Mouse (Mus musculus) heart, adult 10 weeks (tissue): ENCODE measurements around the gene Olfr1094. TPM values are rescaled to one million over a fixed set of nuclear protein-coding genes. Genes with fewer than 3 reads are reported as not detected.

Experiments used
- polyA plus RNA-seq: library from polyadenylated mRNA; stranded (reverse); fragments of 350-450 nt; fragmentation: Illumina TruSeq; extraction: RNeasy Lipid Tissue Mini Kit (QIAGEN cat#74804); gene quantifications from one replicate; pipeline ENCODE4 v1.2.3, GENCODE M21; 2014; ENCODE audit warnings: low read depth, low replicate concordance

Olfr1094 gene
- polyA plus RNA-seq = not detected

DNA sequence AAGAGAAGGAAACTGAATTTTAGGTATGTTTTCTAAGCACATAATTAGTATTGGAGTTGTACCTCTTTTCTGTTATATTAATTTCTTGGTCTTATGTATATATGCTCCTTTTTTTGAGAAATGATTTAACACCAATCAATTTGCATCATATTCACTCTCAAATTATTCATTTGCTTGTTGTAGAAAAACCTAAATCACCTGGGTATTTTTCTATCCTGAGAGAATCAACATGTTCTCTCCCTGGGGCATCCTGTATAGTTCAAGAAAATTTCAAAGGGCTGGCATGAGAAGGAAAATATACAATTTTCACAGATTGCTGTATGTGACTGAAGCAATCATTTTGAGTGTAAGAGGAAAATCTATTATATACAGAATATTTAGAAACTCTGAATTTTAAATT, at the start of gene Olfr1094:
Olfr1094 (plus strand) TSS at position 301 of the 400 bp plus-strand sequence.

DNA sequence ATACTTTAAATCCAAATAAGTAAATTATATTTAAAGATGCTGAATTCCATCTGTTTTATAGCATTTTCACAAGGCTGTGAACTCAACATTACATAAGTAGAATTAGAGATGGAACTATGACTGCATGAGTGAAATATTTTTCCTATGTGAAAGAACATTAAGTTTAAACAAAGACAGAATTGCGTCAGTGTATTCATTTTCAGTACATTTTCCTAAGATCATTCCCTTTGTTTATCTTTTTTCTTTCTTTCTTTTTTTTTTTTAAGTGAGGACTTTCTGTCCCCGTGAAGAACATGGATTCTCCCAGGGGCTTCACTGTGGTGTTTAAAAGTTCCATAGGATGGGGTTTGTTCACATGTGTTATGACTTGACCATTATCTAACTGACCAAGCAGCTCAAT, 42.3 kb upstream of the Olfr1094 start, which contains the start of gene Olfr1093:
Olfr1093 (plus strand) TSS at position 301 of the 400 bp plus-strand sequence.

DNA sequence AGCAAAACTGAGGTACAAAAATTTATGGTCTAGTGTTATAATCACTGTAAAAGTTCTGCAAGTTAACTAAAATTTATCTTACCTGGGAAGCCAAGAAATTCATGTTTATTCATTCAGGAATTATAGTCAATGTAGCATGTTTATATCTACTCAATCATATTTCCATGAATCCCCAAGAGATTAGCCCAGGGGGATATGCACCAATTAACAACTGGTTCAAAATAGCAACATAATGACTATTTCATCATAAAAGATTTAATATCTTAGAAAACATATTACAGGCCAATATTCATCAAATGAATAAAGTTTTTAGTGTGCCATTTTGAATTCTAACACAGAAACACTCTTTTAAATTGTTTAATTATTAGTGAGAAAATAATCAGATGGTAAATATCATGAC, 14.5 kb upstream of the Olfr1094 start, which contains the start of gene Olfr141:
Olfr141 (minus strand) TSS at position 101 of the 400 bp plus-strand sequence.

DNA sequence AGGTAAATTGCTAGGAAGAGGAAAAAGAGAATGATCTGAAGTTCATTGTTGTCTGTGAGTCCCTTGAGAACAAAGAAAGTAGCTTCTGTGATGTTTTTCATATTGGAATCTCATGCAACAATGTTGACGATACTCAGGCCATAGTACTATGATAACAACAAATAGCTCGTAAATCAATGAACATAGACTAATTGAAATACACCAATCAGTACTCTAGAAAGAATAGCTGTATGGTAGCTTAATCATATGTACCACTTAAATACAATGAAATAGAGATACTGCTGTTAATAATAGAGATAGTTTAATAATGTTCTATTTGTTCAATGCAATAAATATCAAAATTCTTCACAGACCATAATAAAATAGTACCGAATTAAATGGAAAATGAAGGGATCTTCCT, 27.1 kb downstream of the Olfr1094 start, which contains the start of gene Olfr1095:
Olfr1095 (minus strand) TSS at position 101 of the 400 bp plus-strand sequence.

DNA sequence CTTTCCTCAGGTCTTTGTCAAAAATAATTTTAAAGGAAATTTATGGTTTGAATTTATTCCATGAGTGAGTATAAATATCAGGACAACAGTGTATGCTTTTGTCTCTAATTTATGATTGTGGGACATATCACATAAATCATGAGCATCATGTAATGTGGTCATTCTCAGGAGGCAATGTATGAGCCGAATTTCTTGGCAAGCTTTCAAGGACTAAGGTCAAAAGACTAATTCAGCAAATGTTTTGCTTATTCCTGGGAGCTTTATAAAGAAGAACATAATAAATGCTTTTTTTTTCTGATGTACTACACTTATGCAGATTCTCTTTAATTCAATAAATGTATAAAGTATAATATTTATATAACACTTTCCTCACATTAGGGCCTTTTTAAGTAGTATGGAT, 50.2 kb downstream of the Olfr1094 start, which contains the start of gene Gm13723:
Gm13723 (minus strand) TSS at position 101 of the 400 bp plus-strand sequence.

Other genes starting within 250 kb of the Olfr1094 start
- not detected for gene Olfr1082, start 225.7 kb upstream of the Olfr1094 start, polyA plus RNA-seq
- gene Olfr1084, start 184.9 kb upstream of the Olfr1094 start, polyA plus RNA-seq = not detected
- not detected for gene Olfr1085, start 162.6 kb upstream of the Olfr1094 start, polyA plus RNA-seq
- gene Olfr1086, start 144.6 kb upstream of the Olfr1094 start, polyA plus RNA-seq = not detected
- gene Olfr1087, start 126.3 kb upstream of the Olfr1094 start, polyA plus RNA-seq = not detected
- not detected for gene Olfr1089, start 91.0 kb upstream of the Olfr1094 start, polyA plus RNA-seq
- gene Olfr1090, start 65.7 kb upstream of the Olfr1094 start, polyA plus RNA-seq = not detected
- not detected for gene Olfr1093, start 42.2 kb upstream of the Olfr1094 start, polyA plus RNA-seq
- not detected for gene Olfr141, start 14.6 kb upstream of the Olfr1094 start, polyA plus RNA-seq
- gene Olfr1095, start 27.0 kb downstream of the Olfr1094 start, polyA plus RNA-seq = not detected
- not detected for gene Gm13723, start 50.1 kb downstream of the Olfr1094 start, polyA plus RNA-seq
- gene Olfr1097, start 67.6 kb downstream of the Olfr1094 start, polyA plus RNA-seq = not detected
- not detected for gene Olfr1098, start 99.9 kb downstream of the Olfr1094 start, polyA plus RNA-seq
- not detected for gene Olfr1099, start 136.0 kb downstream of the Olfr1094 start, polyA plus RNA-seq
- gene Olfr1100, start 155.3 kb downstream of the Olfr1094 start, polyA plus RNA-seq = not detected
- gene Olfr1101, start 166.6 kb downstream of the Olfr1094 start, polyA plus RNA-seq = not detected
- not detected for gene Olfr1102, start 173.7 kb downstream of the Olfr1094 start, polyA plus RNA-seq
- not detected for gene Olfr1104, start 202.4 kb downstream of the Olfr1094 start, polyA plus RNA-seq
- not detected for gene Olfr1105, start 211.9 kb downstream of the Olfr1094 start, polyA plus RNA-seq
- not detected for gene Olfr1106, start 227.6 kb downstream of the Olfr1094 start, polyA plus RNA-seq